Mouse (Mus musculus) forebrain, embryonic 16.5 days (tissue): Measurements from ENCODE around the gene Mrm2. TPM values are rescaled to one million over a fixed set of nuclear protein-coding genes. Genes with fewer than 3 reads are reported as not detected.

ENCODE experiments used
- ATAC-seq: fragments of 200-750 bp; cut with Nextera tagmentation; 2 replicates; pipeline ENCODE4 v1.8.0; 2017; ENCODE audit warnings: mild to moderate bottlenecking, moderate library complexity
- H3K27ac ChIP-seq: fragments of 300-500 bp; sonication (generic); 2 replicates; pipeline ENCODE4 v1.5.1; 2014; ENCODE audit warnings: low read length, control low read depth
- H3K27me3 ChIP-seq: fragments of 300-500 bp; sonication (generic); replicated peaks from 2 replicates; pipeline ENCODE4 v1.6.1; 2014; ENCODE audit warnings: low read length; ENCODE audit not compliant: control insufficient read depth, insufficient read depth
- H3K36me3 ChIP-seq: fragments of 300-500 bp; sonication (generic); 2 replicates; pipeline ENCODE4 v1.6.1; 2014; ENCODE audit not compliant: control insufficient read depth, insufficient read depth
- H3K4me1 ChIP-seq: fragments of 300-500 bp; sonication (generic); replicated peaks from 2 replicates; pipeline ENCODE4 v1.6.1; 2014; ENCODE audit warnings: low read length; ENCODE audit not compliant: control insufficient read depth, insufficient read depth
- H3K4me2 ChIP-seq: fragments of 300-500 bp; sonication (generic); 2 replicates; pipeline ENCODE4 v1.6.1; 2014; ENCODE audit warnings: mild to moderate bottlenecking, low read length, control low read depth
- H3K4me3 ChIP-seq: fragments of 300-500 bp; sonication (generic); replicated peaks from 2 replicates; pipeline ENCODE4 v1.5.1; 2014; ENCODE audit warnings: mild to moderate bottlenecking, low read length, control low read depth
- H3K9ac ChIP-seq: fragments of 300-500 bp; sonication (generic); replicated peaks from 2 replicates; pipeline ENCODE4 v1.6.1; 2014; ENCODE audit warnings: low read depth, low read length, control low read depth
- H3K9me3 ChIP-seq: fragments of 300-500 bp; sonication (generic); 2 replicates; pipeline ENCODE4 v1.6.1; 2016; ENCODE audit warnings: low read length; ENCODE audit not compliant: control insufficient read depth
- WGBS: fragments of 180-500 bp; shearing (Covaris S2); extraction: QIAGEN DNeasy Blood & Tissue Kit; methylation state at CpG from one replicate; pipeline ENCODE4 v1.1.7; 2014; 5-methylcytosine and 5-hydroxymethylcytosine counted together
- polyA plus RNA-seq: library from polyadenylated mRNA; unstranded; fragments of >200 nt; fragmentation: Nextera tagmentation; extraction: Ambion mirVana; gene quantifications from 2 replicates; pipeline ENCODE4 v1.2.1, GENCODE M21; 2015

Mrm2 gene
- 21.6 and 22.6 TPM in 2 replicates for polyA plus RNA-seq

DNA sequence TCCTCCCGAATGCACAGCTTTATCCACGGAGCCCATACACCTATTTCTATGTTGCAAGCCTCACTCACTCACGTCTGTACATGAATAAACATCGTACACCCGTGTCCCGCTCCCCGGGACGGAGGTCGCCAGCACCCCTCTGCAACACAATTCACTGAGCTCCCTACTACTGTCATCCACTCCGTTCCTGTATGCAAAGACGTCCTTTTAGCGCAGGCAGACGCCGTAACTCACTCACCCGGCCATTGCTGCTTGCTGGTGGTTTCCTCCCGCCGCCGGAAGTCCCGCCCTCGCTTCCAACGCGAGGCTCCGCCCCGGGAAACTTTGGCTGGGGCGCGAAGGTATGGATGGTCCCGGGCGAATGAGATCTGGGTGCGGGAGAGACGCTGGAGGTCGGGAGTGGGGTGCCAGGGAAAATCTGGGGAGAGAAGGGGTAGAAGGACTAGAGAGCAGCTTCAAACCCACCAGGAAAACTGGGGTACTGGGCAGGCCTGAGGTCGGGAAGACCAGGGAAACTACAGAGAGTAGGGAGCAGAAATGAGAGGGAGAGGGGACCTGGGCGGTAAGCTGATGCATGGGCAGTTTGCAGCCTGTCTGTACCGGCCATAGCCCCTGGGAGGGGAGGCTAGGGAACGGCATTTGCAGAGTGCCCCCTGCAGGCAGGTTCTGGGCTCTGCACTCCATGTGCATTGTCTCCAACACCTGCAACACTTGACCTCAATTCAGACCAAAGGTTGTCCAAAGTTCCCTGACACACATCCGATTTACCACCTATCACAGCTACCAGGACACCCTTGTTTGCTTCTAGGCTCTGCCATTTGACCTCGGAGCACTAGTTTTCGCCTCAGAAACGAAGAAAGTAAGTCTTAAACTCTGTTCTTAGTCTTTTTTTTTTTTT, at the start of gene Mrm2:
Mrm2 (minus strand) TSS at position 284 of the 898 bp plus-strand sequence.
- H3K4me2 ChIP-seq = peak within 1 kb of the TSS; percentile 89
- WGBS = under 1% methylated on average over 39 of the region's 39 CpGs
- peaks cover 11% of the 10 kb centered on the region for H3K4me1 ChIP-seq
- H3K9ac ChIP-seq = peak within 1 kb of the TSS; percentile 84
- H3K36me3 ChIP-seq = no peaks in the 10 kb centered on the region
- peak within 1 kb of the TSS; percentile 73 for H3K4me3 ChIP-seq
- H3K27me3 ChIP-seq = no peaks in the 10 kb centered on the region
- peak; percentile 85 for ATAC-seq
- H3K9me3 ChIP-seq = no peaks in the 10 kb centered on the region
- H3K27ac ChIP-seq = peak within 1 kb of the TSS; percentile 84

DNA sequence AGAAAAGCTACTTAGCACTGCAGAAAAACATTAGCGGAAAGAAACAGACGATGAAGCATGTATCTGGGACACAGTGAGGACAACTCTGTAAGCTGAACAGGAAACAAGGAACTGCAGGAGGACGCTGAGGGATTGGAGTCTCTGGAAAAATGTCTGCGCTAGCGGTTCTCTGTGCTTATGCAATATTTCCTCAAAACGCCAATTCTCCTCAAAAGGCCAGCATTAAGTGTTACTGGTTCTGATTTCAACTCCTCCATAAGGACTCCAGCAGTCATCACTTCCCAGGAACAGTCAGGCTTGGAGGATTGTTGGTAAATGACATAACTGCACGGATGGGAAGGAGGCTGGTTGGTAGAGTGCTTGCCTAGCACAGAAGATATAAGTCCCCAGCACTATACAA, 49.5 kb upstream of the Mrm2 start:
- WGBS = 94% methylated on average over 7 of the region's 7 CpGs
- H3K27me3 ChIP-seq = no peaks in the 10 kb centered on the region
- no peak overlapping the region for H3K4me2 ChIP-seq
- H3K9me3 ChIP-seq = no peaks in the 10 kb centered on the region
- H3K9ac ChIP-seq = no peak overlapping the region
- no peaks in the 10 kb centered on the region for H3K36me3 ChIP-seq
- no peak overlapping the region for H3K27ac ChIP-seq
- H3K4me1 ChIP-seq = no peaks in the 10 kb centered on the region
- H3K4me3 ChIP-seq = no peak overlapping the region
- no peak for ATAC-seq

GRCm38 (mm10) chr5:140379299-140379698, 47.6 kb upstream of the Mrm2 start:
- H3K27ac ChIP-seq = no peak overlapping the region
- no peak for ATAC-seq
- H3K4me1 ChIP-seq = no peaks in the 10 kb centered on the region; the same call in 1 of the 2 replicates
- H3K9ac ChIP-seq = no peak overlapping the region
- no peak overlapping the region for H3K4me2 ChIP-seq
- no peaks in the 10 kb centered on the region for H3K9me3 ChIP-seq
- no peaks in the 10 kb centered on the region for H3K27me3 ChIP-seq
- no peak overlapping the region for H3K4me3 ChIP-seq
- 86% methylated on average over 6 of the region's 6 CpGs for WGBS
- H3K36me3 ChIP-seq = no peaks in the 10 kb centered on the region

DNA sequence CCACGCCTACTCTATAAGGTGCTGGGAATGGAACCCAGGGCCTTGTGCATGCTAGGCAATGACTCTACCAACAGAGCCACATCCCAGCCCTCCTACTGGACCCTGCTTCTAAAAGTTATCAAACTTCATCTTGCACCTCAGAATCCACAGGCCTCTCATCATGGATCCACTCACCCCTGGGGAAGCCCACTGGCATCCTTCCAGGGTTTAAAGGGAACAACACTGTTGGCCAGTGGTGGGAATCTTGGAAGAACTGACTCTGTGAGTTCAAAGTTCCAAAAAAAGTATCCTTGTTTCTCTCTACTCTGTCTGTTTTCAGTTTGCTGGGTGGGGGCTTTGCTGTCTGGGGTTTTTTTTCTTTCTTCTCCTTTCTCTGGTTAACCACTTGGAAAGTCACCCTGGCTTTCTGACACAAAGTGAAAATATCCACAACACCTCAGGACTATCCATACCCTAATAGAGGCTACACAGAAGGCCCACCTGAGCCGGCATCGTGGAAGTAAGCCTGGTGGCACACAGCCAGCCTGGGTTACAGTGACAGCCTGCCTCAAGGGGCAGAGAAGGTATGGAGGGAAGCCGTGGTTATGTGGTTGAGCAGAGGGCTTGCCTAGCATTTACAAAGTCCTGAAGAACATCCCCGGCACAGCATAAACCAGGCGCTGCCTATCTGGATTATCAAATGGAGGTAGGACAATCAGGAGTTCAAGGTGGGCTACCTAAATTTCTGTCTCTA, 46.6 kb upstream of the Mrm2 start:
- no peaks in the 10 kb centered on the region for H3K36me3 ChIP-seq
- no peaks in the 10 kb centered on the region for H3K27me3 ChIP-seq
- H3K9me3 ChIP-seq = no peaks in the 10 kb centered on the region
- no peak overlapping the region for H3K4me2 ChIP-seq
- ATAC-seq = no peak
- no peaks in the 10 kb centered on the region; the same call in 1 of the 2 replicates for H3K4me1 ChIP-seq
- no peak overlapping the region for H3K4me3 ChIP-seq
- H3K9ac ChIP-seq = no peak overlapping the region
- WGBS = 90% methylated on average over 6 of the region's 6 CpGs
- no peak overlapping the region for H3K27ac ChIP-seq

- Histone ChIP-seq H3K4me2 (no peak overlapping the region), H3K9ac (no peak overlapping the region), H3K4me1 (peaks cover 5% of the 10 kb centered on the region), H3K36me3 (no peaks in the 10 kb centered on the region), H3K27ac (no peak overlapping the region), H3K4me3 (no peak overlapping the region), H3K27me3 (no peaks in the 10 kb centered on the region), H3K9me3 (no peaks in the 10 kb centered on the region)
- 92% methylated on average over 4 of the region's 4 CpGs for WGBS
- ATAC-seq = no peak
Measured at GRCm38 (mm10) chr5:140375249-140375829, 43.6 kb upstream of the Mrm2 start.

- Histone ChIP-seq H3K9ac (no peak overlapping the region), H3K36me3 (no peaks in the 10 kb centered on the region), H3K27me3 (no peaks in the 10 kb centered on the region), H3K4me2 (no peak overlapping the region), H3K27ac (no peak overlapping the region), H3K9me3 (no peaks in the 10 kb centered on the region), H3K4me3 (no peak overlapping the region), H3K4me1 (peaks cover 5% of the 10 kb centered on the region)
- WGBS = 32% methylated on average over 3 of the region's 3 CpGs
- no peak for ATAC-seq
Measured at GRCm38 (mm10) chr5:140374226-140374625, 42.5 kb upstream of the Mrm2 start.

GRCm38 (mm10) chr5:140373711-140374110, 42.0 kb upstream of the Mrm2 start:
- no peak overlapping the region for H3K4me3 ChIP-seq
- no peak overlapping the region for H3K9ac ChIP-seq
- H3K4me2 ChIP-seq = no peak overlapping the region
- no peaks in the 10 kb centered on the region for H3K36me3 ChIP-seq
- H3K9me3 ChIP-seq = no peaks in the 10 kb centered on the region
- no peak for ATAC-seq
- no peak overlapping the region for H3K27ac ChIP-seq
- no peaks in the 10 kb centered on the region for H3K27me3 ChIP-seq
- H3K4me1 ChIP-seq = peaks cover 5% of the 10 kb centered on the region
- WGBS = 92% methylated on average over 2 of the region's 2 CpGs

DNA sequence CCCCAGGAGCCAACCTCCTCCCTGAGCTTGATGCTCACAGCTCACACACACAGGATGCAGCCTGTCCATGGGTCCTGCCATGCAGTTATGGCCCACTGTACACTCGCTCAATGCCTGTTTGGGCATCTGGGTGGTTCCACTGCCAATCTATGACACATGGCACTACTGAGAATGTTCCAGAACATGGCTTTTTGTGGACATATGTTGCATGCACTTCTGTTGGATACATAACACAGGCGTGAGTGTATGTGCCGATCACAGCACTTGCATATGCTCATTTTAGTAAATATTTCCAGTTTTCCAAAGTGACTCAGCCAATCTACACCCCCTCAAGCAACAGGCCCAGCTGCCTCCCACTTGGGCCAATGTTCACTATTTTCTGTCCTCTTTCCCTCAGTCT, 40.0 kb upstream of the Mrm2 start:
- Histone ChIP-seq H3K36me3 (no peaks in the 10 kb centered on the region), H3K27me3 (no peaks in the 10 kb centered on the region), H3K4me2 (no peak overlapping the region), H3K9me3 (no peaks in the 10 kb centered on the region), H3K27ac (no peak overlapping the region), H3K4me1 (peaks cover 5% of the 10 kb centered on the region), H3K9ac (no peak overlapping the region), H3K4me3 (no peak overlapping the region)
- WGBS = 76% methylated on average over 3 of the region's 3 CpGs
- ATAC-seq = peak; percentile 78
